Mouse (Mus musculus): Measurements from ENCODE around the gene Csf2rb2. TPM values are rescaled to one million over a fixed set of nuclear protein-coding genes. Genes with fewer than 3 reads are reported as not detected.
"Not testable (repeated sequence)": the region's sequence is repeated elsewhere in the genome, so short reads cannot be mapped to it uniquely, and the experiment has no call there.

Csf2rb2 gene
- total RNA-seq (2022): 1 to 10 TPM in 2 of 4 experiments, under 1 TPM in 2; 0.27 to 3.0 (median 1.2) TPM

GRCm38 (mm10) chr15:78305341-78305933 lies at the start of gene Csf2rb2:
TSS of gene Csf2rb2 (minus strand) at chr15:78305721.
- DNase-seq (ENCODE audit: low spot score in 2 of 2): no peak

GRCm38 (mm10) chr15:78354958-78355357 lies 49.4 kb upstream of the Csf2rb2 start:
- DNase-seq (ENCODE audit: low spot score in 2 of 2): peak in 1 of 2 experiments; percentile 51

- no peak for DNase-seq (ENCODE audit: low spot score in 2 of 2)
Measured at GRCm38 (mm10) chr15:78351586-78352165, 46.2 kb upstream of the Csf2rb2 start.

- DNase-seq (ENCODE audit: low spot score in 2 of 2): no peak
Measured at GRCm38 (mm10) chr15:78344567-78344966, 39.0 kb upstream of the Csf2rb2 start.

GRCm38 (mm10) chr15:78343683-78344082 lies 38.2 kb upstream of the Csf2rb2 start:
- no peak for DNase-seq (ENCODE audit: low spot score in 2 of 2)

- DNase-seq (ENCODE audit: low spot score in 2 of 2): not testable (repeated sequence)
Measured at GRCm38 (mm10) chr15:78340919-78341318, 35.4 kb upstream of the Csf2rb2 start.

- DNase-seq (ENCODE audit: low spot score in 2 of 2): peak; percentile 28 to 46
Measured at GRCm38 (mm10) chr15:78339627-78340423, 34.3 kb upstream of the Csf2rb2 start.

GRCm38 (mm10) chr15:78334380-78334779 lies 28.9 kb upstream of the Csf2rb2 start:
- no peak for DNase-seq (ENCODE audit: low spot score in 2 of 2)

- DNase-seq (ENCODE audit: low spot score in 2 of 2): no peak
Measured at GRCm38 (mm10) chr15:78332981-78333380, 27.5 kb upstream of the Csf2rb2 start.

GRCm38 (mm10) chr15:78331523-78332340 lies 26.2 kb upstream of the Csf2rb2 start:
- no peak for DNase-seq (ENCODE audit: low spot score in 2 of 2)

GRCm38 (mm10) chr15:78330706-78331105 lies 25.2 kb upstream of the Csf2rb2 start:
- DNase-seq (ENCODE audit: low spot score in 2 of 2): no peak

GRCm38 (mm10) chr15:78329972-78330371 lies 24.5 kb upstream of the Csf2rb2 start:
- DNase-seq (ENCODE audit: low spot score in 2 of 2): not testable (repeated sequence)

GRCm38 (mm10) chr15:78328520-78329097 lies 23.1 kb upstream of the Csf2rb2 start:
- DNase-seq (ENCODE audit: low spot score in 2 of 2): no peak

- not testable (repeated sequence) for DNase-seq (ENCODE audit: low spot score in 2 of 2)
Measured at GRCm38 (mm10) chr15:78327753-78328341, 22.3 kb upstream of the Csf2rb2 start.

- no peak for DNase-seq (ENCODE audit: low spot score in 2 of 2)
Measured at GRCm38 (mm10) chr15:78326747-78327146, 21.2 kb upstream of the Csf2rb2 start.

- DNase-seq (ENCODE audit: low spot score in 2 of 2): no peak
Measured at GRCm38 (mm10) chr15:78325671-78326339, 20.3 kb upstream of the Csf2rb2 start, which contains the start of gene Csf2rb. TSS of gene Csf2rb (plus strand) at chr15:78325752.

GRCm38 (mm10) chr15:78324294-78324693 lies 18.8 kb upstream of the Csf2rb2 start:
- no peak for DNase-seq (ENCODE audit: low spot score in 2 of 2)

- DNase-seq (ENCODE audit: low spot score in 2 of 2): no peak
Measured at GRCm38 (mm10) chr15:78323366-78323765, 17.8 kb upstream of the Csf2rb2 start.

- DNase-seq (ENCODE audit: low spot score in 2 of 2): peak; percentile 18 to 30
Measured at GRCm38 (mm10) chr15:78320825-78321496, 15.4 kb upstream of the Csf2rb2 start.
